Mouse (Mus musculus) embryonic facial prominence, embryonic 11.5 days (tissue): ENCODE measurements around the gene Tigd3. TPM values are rescaled to one million over a fixed set of nuclear protein-coding genes. Genes with fewer than 3 reads are reported as not detected.

Source experiments
- ATAC-seq: fragments of 200-750 bp; cut with Nextera tagmentation; replicated peaks from 2 replicates; pipeline ENCODE4 v1.8.0; 2017; ENCODE audit warnings: low read depth; ENCODE audit not compliant: insufficient number of reproducible peaks, low FRiP score, low TSS enrichment
- DNase-seq: peaks from one replicate; pipeline ENCODE4 v3.0.0-alpha.2; 2015; ENCODE audit warnings: low spot score
- H3K27ac ChIP-seq: fragments of 300-500 bp; sonication (generic); replicated peaks from 2 replicates; pipeline ENCODE4 v1.5.1; 2014; ENCODE audit warnings: mild to moderate bottlenecking, low read depth, low read length, control low read depth
- H3K27me3 ChIP-seq: fragments of 300-500 bp; sonication (generic); 2 replicates; pipeline ENCODE4 v1.6.1; 2014; ENCODE audit warnings: mild to moderate bottlenecking, low read length, moderate library complexity, mixed read lengths; ENCODE audit not compliant: control insufficient read depth, insufficient read depth
- H3K36me3 ChIP-seq: fragments of 300-500 bp; sonication (generic); replicated peaks from 2 replicates; pipeline ENCODE4 v1.6.1; 2014; ENCODE audit warnings: low read depth, mild to moderate bottlenecking, low read length, moderate library complexity, mixed read lengths; ENCODE audit not compliant: control insufficient read depth, insufficient read depth
- H3K4me1 ChIP-seq: fragments of 300-500 bp; sonication (generic); 2 replicates; pipeline ENCODE4 v1.6.1; 2014; ENCODE audit warnings: low read length, mixed read lengths; ENCODE audit not compliant: control insufficient read depth, insufficient read depth
- H3K4me2 ChIP-seq: fragments of 300-500 bp; sonication (generic); 2 replicates; pipeline ENCODE4 v1.6.1; 2014; ENCODE audit warnings: low read depth, mild to moderate bottlenecking, control low read depth, low read length, moderate library complexity
- H3K4me3 ChIP-seq: fragments of 300-500 bp; sonication (generic); 2 replicates; pipeline ENCODE4 v1.5.1; 2014; ENCODE audit warnings: low read depth, low read length, control low read depth
- H3K9ac ChIP-seq: fragments of 300-500 bp; sonication (generic); replicated peaks from 2 replicates; pipeline ENCODE4 v1.6.1; 2014; ENCODE audit warnings: mild to moderate bottlenecking, control low read depth, low read length
- H3K9me3 ChIP-seq: fragments of 300-500 bp; sonication (generic); replicated peaks from 2 replicates; pipeline ENCODE4 v1.6.1; 2016; ENCODE audit warnings: mild to moderate bottlenecking, low read length, inconsistent platforms, mixed read lengths; ENCODE audit not compliant: control insufficient read depth
- WGBS: fragments of 180-500 bp; shearing (Covaris S2); extraction: QIAGEN DNeasy Blood & Tissue Kit; methylation state at CpG from one replicate; pipeline ENCODE4 v1.1.7; 2014; 5-methylcytosine and 5-hydroxymethylcytosine counted together
- polyA plus RNA-seq: library from polyadenylated mRNA; unstranded; fragments of >200 nt; fragmentation: Nextera tagmentation; extraction: Ambion mirVana; gene quantifications from 2 replicates; pipeline ENCODE4 v1.2.1, GENCODE M21; 2014

Tigd3 gene
- polyA plus RNA-seq, 1 experiment from 2014 or later = 4.3 TPM

DNA sequence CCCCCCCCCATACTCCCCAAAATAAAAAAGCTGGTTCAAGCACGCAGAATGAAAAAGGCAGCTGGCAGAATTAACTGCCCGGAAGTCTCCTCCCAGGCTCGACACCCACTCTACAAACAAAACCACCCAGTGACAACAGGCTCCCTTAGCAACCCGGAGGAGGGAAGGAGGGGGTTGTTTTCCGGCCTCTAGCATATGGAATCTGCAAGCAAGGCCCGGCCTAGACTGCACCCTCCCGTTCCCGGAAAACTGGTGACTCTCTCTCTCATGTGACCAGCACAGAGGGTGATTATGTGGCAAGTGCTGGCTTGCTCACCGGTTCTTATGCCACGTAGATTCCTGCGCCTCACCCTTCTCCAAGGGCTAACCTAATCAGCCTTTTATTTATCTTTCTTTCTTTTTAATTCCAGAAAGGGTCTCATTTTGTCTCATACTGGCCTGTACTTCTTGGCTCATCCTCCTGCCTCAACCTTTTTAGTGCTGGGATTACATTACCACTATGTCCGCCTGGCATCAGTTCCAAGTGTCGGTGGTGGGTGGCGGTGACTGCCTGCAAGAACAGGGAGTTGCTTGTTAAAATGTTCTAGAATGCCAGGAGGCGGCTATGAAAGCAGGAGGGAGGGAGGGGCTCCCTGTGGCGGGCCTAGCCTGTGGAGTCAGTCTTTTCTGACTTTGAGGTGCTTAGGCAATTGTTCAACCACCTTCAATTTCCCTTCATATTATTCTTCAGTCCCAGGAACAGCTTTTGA lies 47.2 kb downstream of the Tigd3 start:
- WGBS = 4% methylated on average over 16 of the region's 16 CpGs
- ATAC-seq = peak; percentile 80

DNA sequence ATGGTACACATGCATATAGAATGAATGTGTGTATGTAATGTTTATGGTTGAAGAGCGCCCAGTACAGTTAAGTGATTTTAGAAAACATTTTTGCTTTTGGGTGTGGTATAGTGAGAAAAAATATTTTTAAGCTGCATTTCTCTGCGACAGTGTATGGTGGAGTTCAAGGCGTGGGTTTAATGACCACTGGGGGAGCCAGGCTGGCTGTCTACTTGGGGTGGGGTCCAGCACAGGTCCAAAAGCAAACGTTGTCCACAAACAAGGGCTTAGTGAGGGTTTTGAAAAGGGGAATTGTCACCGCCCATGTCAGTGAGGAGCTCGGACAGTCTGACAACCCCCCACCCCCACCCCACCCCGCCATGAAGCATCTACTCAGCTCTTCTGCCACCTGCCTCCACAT lies 47.8 kb downstream of the Tigd3 start:
- Histone ChIP-seq H3K9me3 (no peaks in the 10 kb centered on the region), H3K27me3 (no peaks in the 10 kb centered on the region), H3K4me3 (peak overlapping the region; percentile 22), H3K36me3 (no peaks in the 10 kb centered on the region), H3K9ac (peak overlapping the region; percentile 44), H3K27ac (peak overlapping the region; percentile 74), H3K4me2 (peak overlapping the region; percentile 61), H3K4me1 (peaks cover 28% of the 10 kb centered on the region)
- DNase-seq (peak; percentile 44), ATAC-seq (peak; percentile 40; the same call in 1 of the 2 replicates)
- 0% methylated on average over 7 of the region's 7 CpGs for WGBS

More for the DNA sequence above, 47.2 kb downstream of the Tigd3 start:
- Histone ChIP-seq H3K9me3 (no peaks in the 10 kb centered on the region), H3K4me2 (peak overlapping the region; percentile 61), H3K36me3 (peaks cover 2% of the 10 kb centered on the region; the same call in 1 of the 2 replicates), H3K4me3 (no peak overlapping the region), H3K9ac (peak overlapping the region; percentile 33), H3K27me3 (no peaks in the 10 kb centered on the region), H3K27ac (peak overlapping the region; percentile 74), H3K4me1 (peaks cover 28% of the 10 kb centered on the region)
- peak; percentile 87 for DNase-seq

DNA sequence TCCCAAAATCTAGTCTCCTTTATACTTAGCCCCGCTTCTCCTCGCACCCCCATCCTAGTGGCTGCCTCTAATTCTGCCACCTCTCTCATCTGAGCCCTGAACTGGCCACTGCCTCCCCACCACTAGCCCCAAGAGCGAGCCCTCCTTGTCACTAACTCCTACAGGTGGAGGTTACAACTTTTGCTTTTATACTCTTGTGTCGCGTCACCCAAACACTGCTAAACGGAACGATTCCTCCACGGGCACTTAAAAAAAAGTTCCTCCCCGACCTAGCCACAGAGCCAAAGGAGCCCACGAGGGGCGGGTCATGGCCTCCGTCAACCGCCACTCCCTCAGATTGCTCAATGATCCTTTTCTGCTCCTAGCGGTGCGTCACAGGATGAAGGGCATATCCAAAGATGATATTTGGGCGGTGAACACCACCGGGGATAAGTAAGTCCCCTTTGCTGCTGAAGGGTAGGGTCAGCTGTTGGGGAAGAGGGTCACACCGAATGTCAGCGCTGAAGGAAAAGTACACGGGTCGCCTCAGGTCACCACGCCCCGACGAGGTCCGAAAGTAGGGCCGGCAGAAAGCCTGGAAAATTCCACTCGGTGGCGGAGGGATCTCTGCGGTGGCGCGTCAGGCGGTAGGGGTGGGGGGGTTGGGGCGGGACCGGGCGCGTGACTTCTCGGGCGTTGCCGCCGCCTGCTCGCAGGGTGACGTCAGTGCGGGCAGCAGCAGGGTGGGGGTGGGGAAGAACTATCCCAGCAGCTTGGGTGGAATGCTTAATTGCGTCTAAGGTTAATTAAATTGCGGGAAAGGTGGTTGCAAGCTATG lies 48.4 kb downstream of the Tigd3 start:
- Histone ChIP-seq H3K4me2 (peak overlapping the region; percentile 61), H3K9me3 (no peaks in the 10 kb centered on the region), H3K27me3 (no peaks in the 10 kb centered on the region), H3K4me3 (peak overlapping the region; percentile 30), H3K27ac (peak overlapping the region; percentile 84), H3K36me3 (no peaks in the 10 kb centered on the region), H3K9ac (peak overlapping the region; percentile 55), H3K4me1 (peaks cover 28% of the 10 kb centered on the region)
- ATAC-seq (no peak), DNase-seq (peak; percentile 94)
- WGBS = 7% methylated on average over 44 of the region's 45 CpGs

GRCm38 (mm10) chr19:5844831-5845318 lies 49.1 kb downstream of the Tigd3 start:
- WGBS = 78% methylated on average over 12 of the region's 12 CpGs
- ATAC-seq (no peak), DNase-seq (no peak)
- peak overlapping the region; percentile 84 for H3K27ac ChIP-seq
- H3K4me2 ChIP-seq = peak overlapping the region; percentile 20
- H3K9me3 ChIP-seq = no peaks in the 10 kb centered on the region
- H3K27me3 ChIP-seq = no peaks in the 10 kb centered on the region
- no peaks in the 10 kb centered on the region for H3K36me3 ChIP-seq
- no peak overlapping the region for H3K4me3 ChIP-seq
- peak overlapping the region; percentile 55; the same call in 1 of the 2 replicates for H3K9ac ChIP-seq
- H3K4me1 ChIP-seq = peaks cover 27% of the 10 kb centered on the region

GRCm38 (mm10) chr19:5843781-5844691 lies 49.9 kb downstream of the Tigd3 start:
- no peak overlapping the region for H3K9ac ChIP-seq

GRCm38 (mm10) chr19:5842785-5843730 lies 50.9 kb downstream of the Tigd3 start:
- Histone ChIP-seq H3K4me1 (peaks cover 12% of the 10 kb centered on the region), H3K36me3 (no peaks in the 10 kb centered on the region), H3K27ac (no peak overlapping the region; the same call in 1 of the 2 replicates), H3K9ac (no peak overlapping the region), H3K27me3 (no peaks in the 10 kb centered on the region), H3K9me3 (no peaks in the 10 kb centered on the region), H3K4me2 (no peak overlapping the region), H3K4me3 (no peak overlapping the region)
- WGBS = 71% methylated on average over 9 of the region's 9 CpGs
- no peak for ATAC-seq
- no peak for DNase-seq

More at GRCm38 (mm10) chr19:5843781-5844691, 49.9 kb downstream of the Tigd3 start:
- Histone ChIP-seq H3K36me3 (no peaks in the 10 kb centered on the region), H3K9me3 (no peaks in the 10 kb centered on the region), H3K27me3 (no peaks in the 10 kb centered on the region), H3K27ac (no peak overlapping the region), H3K4me3 (no peak overlapping the region), H3K4me2 (no peak overlapping the region; the same call in 1 of the 2 replicates), H3K4me1 (peaks cover 21% of the 10 kb centered on the region)
- 86% methylated on average over 30 of the region's 30 CpGs for WGBS
- DNase-seq (no peak), ATAC-seq (no peak)
